8 mouse cellular contexts compared by ENCODE assay signal in the genomic region with DNA sequence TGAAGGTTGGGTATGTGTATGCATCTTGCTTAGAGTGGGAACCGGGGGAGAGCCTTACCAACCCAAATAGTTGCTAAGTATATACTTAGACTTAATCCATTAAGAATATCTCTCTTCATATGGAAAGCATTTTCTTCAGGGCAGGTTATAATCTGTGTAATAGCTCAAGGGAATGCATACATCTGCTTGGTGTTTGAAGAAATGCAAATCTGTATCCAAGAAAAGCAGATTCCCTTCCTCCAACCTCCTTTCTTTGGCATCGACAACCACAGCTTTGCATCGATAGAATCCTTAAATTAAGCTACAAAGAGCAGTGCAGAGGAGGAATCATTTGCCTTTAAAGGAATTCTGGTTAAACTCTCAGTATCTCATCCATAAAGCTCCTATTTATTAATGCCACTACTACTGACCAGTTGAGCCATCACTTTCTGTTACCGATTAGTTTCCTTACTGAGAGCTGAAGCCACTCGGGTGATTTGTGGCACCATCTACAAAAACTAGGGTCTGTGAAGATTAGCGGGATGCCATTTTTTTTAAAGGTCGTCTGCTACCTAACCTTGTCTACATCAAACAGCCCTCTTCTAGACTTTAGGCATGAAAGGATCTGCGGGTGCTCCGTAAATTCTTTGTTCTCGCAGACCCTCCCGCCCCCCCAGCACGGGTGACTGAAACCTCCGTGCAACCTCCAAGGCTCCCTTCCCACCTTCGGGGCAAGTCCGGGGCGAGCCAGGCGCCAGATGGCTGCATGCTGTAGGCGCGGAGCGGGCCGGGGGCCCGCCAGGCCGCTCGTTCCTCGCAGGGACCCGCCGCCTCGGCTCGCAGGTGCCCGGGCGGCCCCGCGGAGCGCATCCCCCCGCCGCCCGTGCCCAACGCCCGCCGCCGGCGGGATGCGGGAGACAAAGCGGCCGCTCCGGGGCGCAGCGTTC. TPM values are rescaled to one million over a fixed set of nuclear protein-coding genes. Genes with fewer than 3 reads are reported as not detected.
DNase-seq lines count a peak whose midpoint lies in the region; ATAC-seq and TF ChIP-seq lines count a peak whose summit lies in the region.

No protein-coding gene starts in this region.

- H3K9ac ChIP-seq in heart, embryonic 15.5 days, result peak overlapping the region; percentile 99
- peak overlapping the region; percentile 100 for H3K9ac ChIP-seq in midbrain, embryonic 12.5 days (replicated peaks)

- no peak for TF ChIP-seq POLR2A in testis, adult 2 months (IDR thresholded peaks at IDR 0.05; ENCODE audit: control insufficient read depth, low read depth, low read length)

- peak; percentile 24 for ATAC-seq in heart, embryonic 15.5 days (replicated peaks; ENCODE audit: insufficient number of reproducible peaks, insufficient read depth, low FRiP score, low read depth)
- ATAC-seq in midbrain, embryonic 12.5 days (ENCODE audit: low FRiP score, low read depth), result peak; percentile 32

- H3K27me3 ChIP-seq in C2C12 (ENCODE audit: control insufficient read depth, insufficient read depth, insufficient read length), result no peaks in the 10 kb centered on the region
- H3K27me3 ChIP-seq in heart, embryonic 15.5 days, result no peaks in the 10 kb centered on the region
- no peaks in the 10 kb centered on the region for H3K27me3 ChIP-seq in midbrain, embryonic 12.5 days
- H3K27me3 ChIP-seq in testis, adult 2 months (ENCODE audit: control insufficient read depth, insufficient read depth, low read length), result no peaks in the 10 kb centered on the region

- H3K27ac ChIP-seq in heart, embryonic 15.5 days, result peak overlapping the region; percentile 99
- peak overlapping the region; percentile 100 for H3K27ac ChIP-seq in midbrain, embryonic 12.5 days (replicated peaks)
- peak overlapping the region; percentile 86 for H3K27ac ChIP-seq in testis, adult 2 months (ENCODE audit: control insufficient read depth, insufficient read depth, low read depth, low read length)

- H3K4me2 ChIP-seq in heart, embryonic 15.5 days, result peak overlapping the region; percentile 86
- H3K4me2 ChIP-seq in midbrain, embryonic 12.5 days (replicated peaks), result peak overlapping the region; percentile 74

- under 1% methylated on average over 48 of the region's 48 CpGs for WGBS in heart, embryonic 15.5 days
- WGBS in midbrain, embryonic 12.5 days, result 2% methylated on average over 39 of the region's 48 CpGs

- H3K79me3 ChIP-seq in C2C12 (ENCODE audit: low read depth), result peaks cover 33% of the 10 kb centered on the region

- peak overlapping the region; percentile 85 for H3K4me3 ChIP-seq in C2C12 (ENCODE audit: insufficient read depth, poor library complexity, severe bottlenecking)
- peak overlapping the region; percentile 93 for H3K4me3 ChIP-seq in heart, embryonic 15.5 days
- H3K4me3 ChIP-seq in midbrain, embryonic 12.5 days, result peak overlapping the region; percentile 97
- peak overlapping the region; percentile 91 for H3K4me3 ChIP-seq in testis, adult 2 months (ENCODE audit: control insufficient read depth, low read depth, low read length)

- no peak for TF ChIP-seq CTCF in C2C12 (IDR thresholded peaks at IDR 0.05; ENCODE audit: control insufficient read depth, insufficient read depth, insufficient read length)
- no peak for TF ChIP-seq CTCF in testis, adult 2 months (IDR thresholded peaks at IDR 0.05; ENCODE audit: control insufficient read depth, insufficient read depth, insufficient replicate concordance, low read depth, low read length)

- H3K36me3 ChIP-seq in C2C12 (ENCODE audit: control insufficient read depth, insufficient read depth), result peaks cover 35% of the 10 kb centered on the region
- peaks cover 26% of the 10 kb centered on the region for H3K36me3 ChIP-seq in heart, embryonic 15.5 days
- H3K36me3 ChIP-seq in midbrain, embryonic 12.5 days, result peaks cover 35% of the 10 kb centered on the region
- no peaks in the 10 kb centered on the region; the same call in 1 of the 2 replicates for H3K36me3 ChIP-seq in testis, adult 2 months (ENCODE audit: control insufficient read depth, insufficient read depth, low read length)

- peak overlapping the region; percentile 69 for H3ac ChIP-seq in C2C12 (ENCODE audit: control insufficient read depth, insufficient read length, low read depth)

- H3K79me2 ChIP-seq in C2C12 (ENCODE audit: control insufficient read depth, insufficient read depth), result peaks cover 55% of the 10 kb centered on the region

- peaks cover 29% of the 10 kb centered on the region for H3K4me1 ChIP-seq in heart, embryonic 15.5 days (replicated peaks)
- peaks cover 41% of the 10 kb centered on the region for H3K4me1 ChIP-seq in midbrain, embryonic 12.5 days
- peaks cover 5% of the 10 kb centered on the region for H3K4me1 ChIP-seq in testis, adult 2 months (ENCODE audit: control insufficient read depth, insufficient read depth, low read length)

- DNase-seq in NIH3T3 (ENCODE audit: low read depth), result peak; percentile 57
- peak; percentile 74 to 75 for DNase-seq in cerebellum, postnatal 25 days
- peak; percentile 59 to 70 for DNase-seq in kidney, postnatal 4 days
- no peak for DNase-seq in layer of hippocampus, postnatal 14 days (ENCODE audit: low spot score in 2 of 2)

- H3K9me3 ChIP-seq in heart, embryonic 15.5 days (replicated peaks), result no peaks in the 10 kb centered on the region
- no peaks in the 10 kb centered on the region for H3K9me3 ChIP-seq in midbrain, embryonic 12.5 days

TF ChIP-seq in C2C12, 6 proteins besides CTCF, POLR2A, EP300 and RAD21:
- TF ChIP-seq USF1 (IDR thresholded peaks at IDR 0.05; ENCODE audit: low read depth), result no peak
- no peak for TF ChIP-seq MYOG (IDR thresholded peaks at IDR 0.05; ENCODE audit: control insufficient read depth, extremely low read depth, insufficient read length)
- no peak for TF ChIP-seq MAX (IDR thresholded peaks at IDR 0.05)
- TF ChIP-seq CEBPB (IDR thresholded peaks at IDR 0.05; ENCODE audit: low read depth), result no peak
- TF ChIP-seq MYOD1 (IDR thresholded peaks at IDR 0.05; ENCODE audit: control insufficient read depth, insufficient read length, low read depth), result no peak
- no peak for TF ChIP-seq FOSL1 (IDR thresholded peaks at IDR 0.05; ENCODE audit: insufficient read depth, low read length, poor library complexity, severe bottlenecking)

RNA-seq across cellular contexts. Expression of a gene that starts 0.9 kb away (rescaled TPM):
- polyA plus RNA-seq in C2C12 (2012; fragmentation: generic; extraction: Trizol), result 11.9 TPM
- 22.2 and 27.5 TPM in 2 replicates for polyA plus RNA-seq in heart, embryonic 15.5 days (2015; fragmentation: Nextera tagmentation; extraction: Ambion mirVana)
- polyA plus RNA-seq in midbrain, embryonic 12.5 days (2016; fragmentation: Nextera tagmentation; extraction: Ambion mirVana), result 58.3 and 69.0 TPM in 2 replicates
- 4.4 and 4.7 TPM in 2 replicates for polyA plus RNA-seq in testis, adult 2 months (2012; rRNA removed)
- 10 to 100 TPM; 50.2 to 63.3 TPM for total RNA-seq in layer of hippocampus, postnatal 14 days (2021)

Comparison
In these comparisons a context has a peak if more than half of its experiments do, and no peak if none do; other contexts are left out.
1. DNase-seq: peak in NIH3T3 (single experiment), cerebellum, postnatal 25 days (2 of 2) and kidney, postnatal 4 days (2 of 2); none in layer of hippocampus, postnatal 14 days (0 of 2).
2. Peak in every context shown above with its lines, with median percentiles within 50 percentile points of each other: H3K4me3 ChIP-seq and H3K27ac ChIP-seq.